Mouse (Mus musculus): ENCODE data around the gene Ngf. TPM values are rescaled to one million over a fixed set of nuclear protein-coding genes. Genes with fewer than 3 reads are reported as not detected.

The Ngf gene
- polyA plus RNA-seq, 1 experiment from 2014 or later = 1.5 TPM

GRCm38 (mm10) chr3:102509601-102510000, 39.9 kb downstream of the Ngf start:
- H3K27ac ChIP-seq (replicated peaks) = no peak overlapping the region

GRCm38 (mm10) chr3:102516937-102517336, 47.2 kb downstream of the Ngf start:
- WGBS = 86% methylated on average over 4 of the region's 4 CpGs
- no peak overlapping the region for H3K4me2 ChIP-seq (replicated peaks)
- no peak overlapping the region for H3K9ac ChIP-seq (replicated peaks)
- H3K27me3 ChIP-seq = no peaks in the 10 kb centered on the region
- no peak overlapping the region for H3K27ac ChIP-seq (replicated peaks)
- no peaks in the 10 kb centered on the region for H3K4me1 ChIP-seq
- no peaks in the 10 kb centered on the region for H3K9me3 ChIP-seq
- no peaks in the 10 kb centered on the region for H3K36me3 ChIP-seq
- ATAC-seq (ENCODE audit: low FRiP score, low read depth) = no peak
- no peak overlapping the region for H3K4me3 ChIP-seq

More at GRCm38 (mm10) chr3:102509601-102510000, 39.9 kb downstream of the Ngf start:
- Histone ChIP-seq H3K9me3 (no peaks in the 10 kb centered on the region), H3K36me3 (no peaks in the 10 kb centered on the region), H3K9ac (replicated peaks) (no peak overlapping the region), H3K4me2 (replicated peaks) (no peak overlapping the region), H3K27me3 (no peaks in the 10 kb centered on the region), H3K4me1 (peaks cover 6% of the 10 kb centered on the region), H3K4me3 (no peak overlapping the region)
- ATAC-seq (ENCODE audit: low FRiP score, low read depth) = no peak
- WGBS = 55% methylated on average over 3 of the region's 3 CpGs

- Histone ChIP-seq H3K4me3 (no peak overlapping the region), H3K9me3 (no peaks in the 10 kb centered on the region), H3K4me1 (no peaks in the 10 kb centered on the region), H3K27ac (replicated peaks) (no peak overlapping the region), H3K9ac (replicated peaks) (no peak overlapping the region), H3K27me3 (no peaks in the 10 kb centered on the region), H3K4me2 (replicated peaks) (no peak overlapping the region), H3K36me3 (no peaks in the 10 kb centered on the region)
- no peak for ATAC-seq (ENCODE audit: low FRiP score, low read depth)
- 68% methylated on average over 5 of the region's 5 CpGs for WGBS
Observed at GRCm38 (mm10) chr3:102521061-102521460, 51.3 kb downstream of the Ngf start.

- no peaks in the 10 kb centered on the region for H3K4me1 ChIP-seq
- H3K36me3 ChIP-seq = no peaks in the 10 kb centered on the region
- WGBS = 78% methylated on average over 2 of the region's 2 CpGs
- no peak for ATAC-seq (ENCODE audit: low FRiP score, low read depth)
- H3K4me3 ChIP-seq = no peak overlapping the region
- no peak overlapping the region for H3K27ac ChIP-seq (replicated peaks)
- no peak overlapping the region for H3K4me2 ChIP-seq (replicated peaks)
- no peaks in the 10 kb centered on the region for H3K9me3 ChIP-seq
- no peaks in the 10 kb centered on the region for H3K27me3 ChIP-seq
- no peak overlapping the region for H3K9ac ChIP-seq (replicated peaks)
Observed at GRCm38 (mm10) chr3:102523711-102524110, 54.0 kb downstream of the Ngf start.

GRCm38 (mm10) chr3:102524951-102525350, 55.2 kb downstream of the Ngf start:
- H3K4me3 ChIP-seq = no peak overlapping the region
- 86% methylated on average over 7 of the region's 7 CpGs for WGBS
- no peak overlapping the region for H3K9ac ChIP-seq (replicated peaks)
- no peaks in the 10 kb centered on the region for H3K27me3 ChIP-seq
- H3K9me3 ChIP-seq = no peaks in the 10 kb centered on the region
- no peak overlapping the region for H3K4me2 ChIP-seq (replicated peaks)
- no peaks in the 10 kb centered on the region for H3K4me1 ChIP-seq
- no peak overlapping the region for H3K27ac ChIP-seq (replicated peaks)
- H3K36me3 ChIP-seq = no peaks in the 10 kb centered on the region
- ATAC-seq (ENCODE audit: low FRiP score, low read depth) = no peak

- Histone ChIP-seq H3K4me3 (no peak overlapping the region), H3K9me3 (no peaks in the 10 kb centered on the region), H3K27me3 (no peaks in the 10 kb centered on the region), H3K4me2 (replicated peaks) (no peak overlapping the region), H3K9ac (replicated peaks) (no peak overlapping the region), H3K36me3 (no peaks in the 10 kb centered on the region), H3K4me1 (no peaks in the 10 kb centered on the region), H3K27ac (replicated peaks) (no peak overlapping the region)
- ATAC-seq (ENCODE audit: low FRiP score, low read depth) = no peak
- WGBS = 72% methylated on average over 8 of the region's 8 CpGs
Observed at GRCm38 (mm10) chr3:102525856-102526255, 56.1 kb downstream of the Ngf start.

- Histone ChIP-seq H3K27ac (replicated peaks) (no peak overlapping the region), H3K9me3 (no peaks in the 10 kb centered on the region), H3K4me1 (no peaks in the 10 kb centered on the region), H3K36me3 (no peaks in the 10 kb centered on the region), H3K4me2 (replicated peaks) (no peak overlapping the region), H3K27me3 (no peaks in the 10 kb centered on the region), H3K9ac (replicated peaks) (no peak overlapping the region), H3K4me3 (no peak overlapping the region)
- WGBS = 78% methylated on average over 6 of the region's 6 CpGs
- ATAC-seq (ENCODE audit: low FRiP score, low read depth) = no peak
Observed at GRCm38 (mm10) chr3:102526481-102526880, 56.8 kb downstream of the Ngf start.

GRCm38 (mm10) chr3:102534744-102535143, 65.0 kb downstream of the Ngf start:
- Histone ChIP-seq H3K4me3 (no peak overlapping the region), H3K27ac (replicated peaks) (no peak overlapping the region), H3K9me3 (no peaks in the 10 kb centered on the region), H3K4me1 (no peaks in the 10 kb centered on the region), H3K4me2 (replicated peaks) (no peak overlapping the region), H3K36me3 (no peaks in the 10 kb centered on the region), H3K27me3 (no peaks in the 10 kb centered on the region), H3K9ac (replicated peaks) (no peak overlapping the region)
- no peak for ATAC-seq (ENCODE audit: low FRiP score, low read depth)
- WGBS = 96% methylated on average over 1 of the region's 1 CpGs

GRCm38 (mm10) chr3:102543646-102544045, 73.9 kb downstream of the Ngf start:
- WGBS = 81% methylated on average over 5 of the region's 5 CpGs
- no peaks in the 10 kb centered on the region for H3K36me3 ChIP-seq
- H3K4me2 ChIP-seq (replicated peaks) = no peak overlapping the region
- no peaks in the 10 kb centered on the region for H3K27me3 ChIP-seq
- H3K9me3 ChIP-seq = no peaks in the 10 kb centered on the region
- H3K4me1 ChIP-seq = no peaks in the 10 kb centered on the region
- no peak overlapping the region for H3K27ac ChIP-seq (replicated peaks)
- ATAC-seq (ENCODE audit: low FRiP score, low read depth) = no peak
- no peak overlapping the region for H3K4me3 ChIP-seq
- H3K9ac ChIP-seq (replicated peaks) = no peak overlapping the region

- no peaks in the 10 kb centered on the region for H3K27me3 ChIP-seq
Observed at GRCm38 (mm10) chr3:102547536-102547935, 77.8 kb downstream of the Ngf start.

GRCm38 (mm10) chr3:102553935-102554670, 84.4 kb downstream of the Ngf start:
- no peaks in the 10 kb centered on the region for H3K36me3 ChIP-seq
- no peak overlapping the region for H3K4me3 ChIP-seq
- H3K27ac ChIP-seq (replicated peaks) = no peak overlapping the region
- H3K9me3 ChIP-seq = no peaks in the 10 kb centered on the region
- no peak for ATAC-seq (ENCODE audit: low FRiP score, low read depth)
- no peak overlapping the region for H3K4me2 ChIP-seq (replicated peaks)
- H3K4me1 ChIP-seq = no peaks in the 10 kb centered on the region
- H3K27me3 ChIP-seq = no peaks in the 10 kb centered on the region
- 85% methylated on average over 6 of the region's 6 CpGs for WGBS
- no peak overlapping the region for H3K9ac ChIP-seq (replicated peaks)

More at GRCm38 (mm10) chr3:102547536-102547935, 77.8 kb downstream of the Ngf start:
- Histone ChIP-seq H3K9ac (replicated peaks) (no peak overlapping the region), H3K9me3 (no peaks in the 10 kb centered on the region), H3K27ac (replicated peaks) (no peak overlapping the region), H3K36me3 (no peaks in the 10 kb centered on the region), H3K4me2 (replicated peaks) (no peak overlapping the region), H3K4me3 (no peak overlapping the region), H3K4me1 (no peaks in the 10 kb centered on the region)
- 88% methylated on average over 5 of the region's 5 CpGs for WGBS
- no peak for ATAC-seq (ENCODE audit: low FRiP score, low read depth)

- no peaks in the 10 kb centered on the region for H3K27me3 ChIP-seq
- 72% methylated on average over 1 of the region's 1 CpGs for WGBS
Observed at GRCm38 (mm10) chr3:102556108-102556507, 86.4 kb downstream of the Ngf start.

GRCm38 (mm10) chr3:102556645-102557044, 86.9 kb downstream of the Ngf start:
- Histone ChIP-seq H3K36me3 (no peaks in the 10 kb centered on the region), H3K4me3 (no peak overlapping the region), H3K4me1 (no peaks in the 10 kb centered on the region), H3K9ac (replicated peaks) (no peak overlapping the region), H3K9me3 (no peaks in the 10 kb centered on the region), H3K4me2 (replicated peaks) (no peak overlapping the region), H3K27me3 (no peaks in the 10 kb centered on the region), H3K27ac (replicated peaks) (no peak overlapping the region)
- no peak for ATAC-seq (ENCODE audit: low FRiP score, low read depth)

More at GRCm38 (mm10) chr3:102556108-102556507, 86.4 kb downstream of the Ngf start:
- no peaks in the 10 kb centered on the region for H3K36me3 ChIP-seq
- H3K4me1 ChIP-seq = no peaks in the 10 kb centered on the region
- no peak overlapping the region for H3K4me3 ChIP-seq
- no peak overlapping the region for H3K9ac ChIP-seq (replicated peaks)
- no peak for ATAC-seq (ENCODE audit: low FRiP score, low read depth)
- H3K4me2 ChIP-seq (replicated peaks) = no peak overlapping the region
- H3K27ac ChIP-seq (replicated peaks) = no peak overlapping the region
- H3K9me3 ChIP-seq = no peaks in the 10 kb centered on the region

Measured in midbrain, embryonic 12.5 days (tissue).